Mouse (Mus musculus) ZHBTc4 (cell line): ENCODE measurements around the gene Tbpl1.
A peak's percentile ranks its signal among the peaks of the same experiment; 100 is the strongest.

ENCODE experiments used
- DNase-seq: peaks from one replicate; pipeline ENCODE4 v3.0.0-alpha.2; 2011; ENCODE audit warnings: low read depth, low spot score

Tbpl1 gene

DNA sequence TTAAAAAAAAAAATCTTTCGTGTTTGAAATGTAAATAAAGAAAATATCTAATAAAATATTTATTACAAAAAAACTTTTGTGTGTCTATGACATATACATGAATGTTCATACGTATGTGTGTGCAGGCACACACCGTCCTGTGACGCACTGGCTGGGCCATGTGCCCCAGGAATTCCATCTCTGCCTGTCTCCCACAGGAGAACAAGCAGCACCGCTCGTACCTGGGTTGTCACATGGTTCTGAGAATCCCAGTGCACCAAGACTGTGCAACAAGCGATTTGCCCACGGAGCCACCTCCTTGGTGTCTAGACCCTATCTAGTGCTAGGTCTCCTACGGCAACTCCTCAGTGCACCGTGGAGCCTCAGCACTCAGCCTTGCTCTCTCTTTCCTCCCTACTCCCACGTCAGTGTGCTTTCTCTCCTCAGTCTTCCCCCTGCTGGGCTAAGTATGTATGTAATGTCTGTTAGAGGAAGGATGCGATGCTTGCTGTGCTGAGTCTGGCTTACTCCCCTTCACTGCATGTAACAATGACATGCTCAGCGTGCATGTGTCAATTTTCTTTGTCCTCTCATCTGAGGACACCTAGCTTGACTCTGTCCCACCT is 21.5 kb downstream of the Tbpl1 start:
- peak; percentile 61 for DNase-seq

DNA sequence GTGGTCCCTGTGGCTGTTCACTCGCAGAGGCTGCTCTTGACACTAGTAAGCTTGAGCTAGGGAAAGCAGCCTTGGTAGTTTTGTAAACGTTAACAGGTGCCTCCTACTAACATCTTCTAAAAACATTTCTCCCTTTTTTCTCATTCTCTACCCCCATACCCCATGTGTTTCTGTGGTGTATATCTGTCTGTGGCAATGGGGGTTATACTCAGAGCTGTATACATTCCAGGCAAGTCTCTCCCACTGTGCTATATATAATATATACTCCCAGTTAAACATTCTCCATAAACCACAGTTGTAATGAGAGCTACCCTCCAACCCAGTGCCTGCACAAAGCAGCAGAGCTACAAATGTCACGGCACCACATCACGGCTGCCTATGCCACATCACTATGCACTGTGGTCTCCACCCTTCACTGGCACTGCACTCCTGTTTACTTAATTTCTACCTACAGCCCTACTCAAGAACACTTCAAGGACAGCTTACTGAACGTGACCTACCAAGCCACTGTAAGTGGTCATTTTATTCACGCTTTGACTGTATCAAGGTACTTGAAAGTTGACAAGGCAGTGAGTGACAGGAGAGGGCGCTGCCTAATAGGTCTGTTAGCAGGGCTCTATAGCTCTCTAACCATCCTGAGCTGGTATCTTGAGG is 23.4 kb downstream of the Tbpl1 start:
- no peak for DNase-seq

DNA sequence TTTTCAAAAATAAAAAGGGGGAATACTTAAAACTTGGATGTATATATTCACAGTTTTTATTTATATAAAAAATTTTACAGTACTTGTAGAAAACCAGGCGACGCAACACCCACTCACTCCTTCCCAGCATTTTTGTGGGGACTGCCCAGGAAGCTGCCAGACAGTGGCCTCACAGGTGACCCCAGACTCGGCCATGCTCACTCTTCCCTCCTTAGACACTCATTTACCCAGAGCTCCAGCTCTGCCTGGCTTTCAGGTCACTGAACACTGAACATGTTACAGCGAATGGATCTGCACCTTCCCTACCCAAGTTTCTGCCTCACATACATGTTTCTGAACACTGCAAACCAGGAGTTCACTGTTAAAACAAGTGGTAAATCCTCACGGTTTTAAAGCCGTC is 27.9 kb downstream of the Tbpl1 start:
- no peak for DNase-seq

DNA sequence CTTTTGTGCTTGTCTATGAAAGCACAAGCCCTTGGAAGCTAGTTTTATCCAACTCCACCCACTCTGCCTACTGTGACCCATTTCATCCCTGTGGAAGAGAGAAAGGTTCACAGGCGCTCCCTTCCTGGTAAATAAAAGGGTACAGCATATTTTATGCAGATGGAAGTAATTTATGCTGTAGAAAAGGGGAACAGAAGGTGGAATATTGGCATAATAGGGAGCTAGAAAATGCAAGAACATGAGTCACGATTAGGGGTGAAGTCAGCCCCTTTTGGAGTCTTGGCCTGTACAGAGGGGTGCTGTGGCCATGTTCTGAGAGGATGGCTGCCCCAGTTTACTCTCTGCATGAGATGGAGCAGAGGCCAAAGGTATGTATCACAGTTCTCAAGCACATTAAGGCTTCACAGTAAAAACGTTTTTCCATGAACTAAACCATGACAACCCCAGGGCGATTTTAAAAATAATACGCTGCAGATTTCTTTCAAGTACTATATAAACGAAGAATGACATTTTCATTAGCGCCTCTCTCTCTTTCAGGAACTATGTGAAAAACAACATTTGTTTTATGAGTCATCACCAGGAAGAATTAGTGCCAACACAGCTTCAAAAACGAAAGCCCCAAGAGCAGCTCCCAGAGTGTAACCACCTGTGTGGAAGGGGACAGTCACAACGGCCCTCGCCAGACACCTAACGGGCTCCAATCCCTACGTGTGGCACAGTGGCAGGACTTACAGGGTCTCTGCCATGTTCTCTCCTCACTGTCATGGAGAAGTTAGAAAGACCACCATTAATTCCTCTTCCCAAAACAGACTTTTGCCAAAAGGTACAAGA is 30.0 kb downstream of the Tbpl1 start:
- no peak for DNase-seq

DNA sequence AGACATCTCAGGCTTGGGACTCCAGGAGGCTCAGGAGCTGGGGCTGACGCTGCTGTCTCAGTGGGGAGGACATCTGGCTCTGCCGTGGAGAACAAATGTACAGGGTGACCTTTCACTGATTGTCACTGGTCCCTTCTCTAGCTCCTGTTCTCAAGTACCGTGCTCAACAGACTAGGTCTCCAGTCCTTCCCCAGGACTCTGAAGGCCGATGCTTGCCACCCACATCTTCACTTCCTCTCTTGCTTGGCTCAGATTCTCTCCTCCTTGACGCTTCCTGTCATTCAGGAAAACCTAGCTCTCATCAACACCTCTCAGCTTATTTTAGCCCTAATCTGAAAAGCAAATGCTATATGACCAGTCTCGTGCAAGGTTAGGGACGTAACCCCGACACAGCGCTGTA is 31.0 kb downstream of the Tbpl1 start:
- DNase-seq = no peak

DNA sequence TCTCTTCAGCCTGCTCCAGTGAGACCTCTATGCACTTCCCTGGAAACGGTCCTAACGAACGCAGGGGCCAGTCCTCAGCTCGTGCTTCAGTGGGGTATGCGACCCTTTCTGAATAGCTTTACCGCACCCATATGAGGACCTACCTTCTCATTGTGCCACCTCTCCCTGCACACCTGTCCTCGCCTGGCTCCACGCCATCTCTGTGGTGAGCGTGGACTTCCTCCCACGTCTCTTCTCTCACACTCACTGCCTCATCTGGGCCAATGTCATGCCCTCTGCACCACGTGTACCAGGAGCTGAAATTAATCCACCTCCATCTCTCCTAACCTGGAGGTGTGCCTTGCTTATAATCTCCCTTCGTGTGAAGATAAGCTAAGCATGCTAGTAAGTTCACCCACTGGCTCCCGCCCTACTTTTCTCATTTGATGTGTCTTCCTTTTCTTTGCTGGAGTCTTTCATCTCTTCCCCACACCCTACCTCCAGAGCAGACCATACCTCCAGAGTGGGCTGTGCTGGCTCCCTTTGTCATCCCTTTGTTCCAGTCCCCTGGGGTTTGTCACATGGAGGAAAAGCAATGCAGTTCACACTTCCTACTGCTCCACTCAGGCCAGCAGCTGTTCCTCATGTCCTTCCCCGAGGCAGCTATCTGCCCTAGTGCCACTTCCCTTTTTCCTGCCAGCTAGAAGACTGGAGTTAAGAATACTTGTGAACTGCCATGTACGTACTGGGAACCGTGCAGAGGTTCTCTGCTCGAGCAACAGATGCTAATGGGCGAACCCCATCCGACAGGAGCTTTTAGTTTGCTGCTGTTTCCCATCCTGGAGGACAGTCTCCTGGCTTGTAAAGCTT is 32.0 kb downstream of the Tbpl1 start:
- peak; percentile 48 for DNase-seq

DNA sequence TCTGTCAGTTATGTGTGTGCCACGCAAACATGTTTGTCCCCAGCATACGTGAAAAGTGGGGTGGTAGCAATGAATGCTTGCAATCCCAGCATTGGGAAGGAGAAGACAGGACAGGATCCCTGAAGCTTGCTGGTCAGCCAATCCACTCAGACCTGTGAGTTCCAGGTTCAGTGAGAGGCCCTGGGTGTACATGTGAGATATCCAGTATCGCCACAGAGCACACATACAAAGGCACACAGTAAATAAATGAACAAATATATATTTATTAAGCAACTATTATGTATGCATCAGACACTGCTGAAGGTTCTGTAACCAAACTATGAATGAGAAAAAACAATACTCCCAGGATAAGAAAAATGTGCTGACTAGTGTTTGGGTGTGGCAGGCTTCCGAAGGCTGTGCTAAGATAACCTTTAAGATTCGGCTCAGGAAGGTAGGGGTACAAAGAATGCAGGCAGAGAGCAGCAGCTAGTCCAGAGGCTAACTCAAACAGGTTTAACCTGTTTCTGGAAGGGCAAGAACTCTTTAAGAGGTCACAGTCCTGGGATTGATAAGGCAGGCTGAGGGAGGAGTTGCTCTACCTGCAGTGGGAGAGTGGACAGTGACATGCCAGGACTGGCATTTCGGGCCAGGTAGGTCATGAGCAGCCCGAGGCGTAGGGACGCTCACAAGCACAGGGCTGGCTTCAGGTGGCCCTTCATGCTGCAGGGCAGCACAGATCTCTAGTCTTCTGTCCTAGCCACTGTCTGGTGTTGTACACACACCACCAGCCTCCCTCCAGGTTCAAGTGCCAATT is 33.4 kb downstream of the Tbpl1 start:
- DNase-seq = peak; percentile 12

DNA sequence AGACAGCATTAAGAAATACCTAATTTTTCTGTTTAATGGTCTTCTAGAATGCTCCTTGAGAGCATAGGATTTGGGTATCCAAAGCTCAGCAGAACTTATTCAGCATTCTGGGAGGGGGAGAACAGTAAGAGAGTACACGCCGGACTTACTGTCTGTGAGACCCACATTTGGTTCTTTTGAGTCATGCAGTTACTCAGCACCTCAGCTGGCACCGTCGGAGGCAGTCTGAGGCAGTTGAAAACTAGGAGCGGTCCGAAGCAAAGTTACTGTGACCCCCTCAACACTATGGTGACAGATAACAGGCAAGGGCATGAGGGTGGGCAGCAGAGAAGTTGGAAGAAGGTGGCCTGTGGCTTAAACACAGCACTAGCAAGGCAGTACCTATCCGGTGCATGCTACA is 34.9 kb downstream of the Tbpl1 start:
- no peak for DNase-seq

DNA sequence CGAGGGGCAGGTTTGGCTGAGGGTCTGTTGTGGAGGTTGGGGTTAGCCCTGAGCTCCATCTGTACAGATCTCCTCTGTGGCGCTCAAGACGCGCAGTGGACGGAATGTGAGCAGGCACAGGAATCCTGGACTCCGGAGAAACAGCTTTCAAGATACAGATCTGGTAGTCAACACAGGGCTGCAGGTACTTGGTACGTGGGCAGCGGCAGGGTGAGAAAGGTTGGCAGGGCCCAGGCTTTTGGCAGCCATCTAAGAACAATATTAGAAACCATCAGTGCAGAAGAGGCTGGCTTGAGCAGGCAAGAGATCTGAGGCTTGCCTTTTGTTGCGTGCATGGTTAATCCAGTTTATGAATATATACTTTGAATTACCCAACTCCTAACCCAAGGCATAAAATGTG is 35.5 kb downstream of the Tbpl1 start:
- DNase-seq = peak; percentile 9

DNA sequence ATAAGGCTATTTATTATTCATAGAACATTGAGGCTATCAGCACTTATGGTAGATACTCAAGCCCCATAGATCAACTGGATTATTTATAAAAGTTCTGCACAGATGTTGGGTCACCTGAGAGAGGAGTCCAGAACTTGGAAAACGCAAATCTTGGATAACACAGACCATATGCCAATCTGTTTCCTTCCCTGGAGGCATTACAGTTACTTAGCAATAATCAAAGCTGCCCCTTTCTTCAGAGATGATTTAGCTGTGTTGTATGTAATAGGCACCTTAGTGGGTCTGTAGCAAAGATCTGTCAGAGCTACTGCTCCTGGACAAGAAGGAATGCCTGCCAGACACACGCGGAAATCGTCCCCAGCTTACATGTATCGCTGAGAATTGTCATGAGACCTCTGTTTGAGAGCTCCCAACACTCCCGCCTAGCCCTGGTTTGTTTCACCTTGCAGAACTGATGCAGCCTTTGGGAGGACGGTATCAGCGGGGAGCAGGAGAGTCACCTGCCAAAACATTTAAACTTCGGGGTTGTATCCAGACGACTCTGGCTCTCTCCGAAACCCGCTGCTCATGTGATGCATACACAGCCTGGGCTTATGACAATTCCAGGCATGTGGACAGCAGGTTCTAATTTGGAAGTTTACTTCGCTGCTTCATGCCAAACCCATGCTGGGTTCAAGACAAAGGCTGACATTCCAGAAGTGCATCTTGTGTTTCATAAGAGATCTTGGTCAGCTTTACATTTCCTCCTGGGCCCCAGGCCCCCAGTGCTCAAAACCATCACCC is 55.7 kb downstream of the Tbpl1 start:
- peak; percentile 17 for DNase-seq

DNA sequence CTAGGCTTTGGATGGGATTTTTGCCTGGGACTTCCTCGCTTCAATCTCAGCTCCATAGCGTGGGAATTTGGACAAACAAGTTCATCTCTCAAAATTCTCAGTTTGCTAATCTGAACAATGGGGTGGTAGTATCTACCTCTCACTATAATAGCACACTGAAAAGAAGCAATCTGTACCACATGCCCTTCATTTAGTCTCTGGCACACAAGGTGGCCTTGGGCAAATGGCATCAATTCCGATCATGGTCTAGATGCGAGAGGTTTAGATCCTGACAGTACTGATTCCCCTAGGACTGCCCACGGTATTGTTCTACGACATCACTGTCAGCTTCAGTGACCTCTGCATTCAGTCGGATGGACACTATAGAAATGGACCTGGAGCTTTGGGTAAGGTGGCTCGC is 57.6 kb downstream of the Tbpl1 start:
- DNase-seq = no peak

DNA sequence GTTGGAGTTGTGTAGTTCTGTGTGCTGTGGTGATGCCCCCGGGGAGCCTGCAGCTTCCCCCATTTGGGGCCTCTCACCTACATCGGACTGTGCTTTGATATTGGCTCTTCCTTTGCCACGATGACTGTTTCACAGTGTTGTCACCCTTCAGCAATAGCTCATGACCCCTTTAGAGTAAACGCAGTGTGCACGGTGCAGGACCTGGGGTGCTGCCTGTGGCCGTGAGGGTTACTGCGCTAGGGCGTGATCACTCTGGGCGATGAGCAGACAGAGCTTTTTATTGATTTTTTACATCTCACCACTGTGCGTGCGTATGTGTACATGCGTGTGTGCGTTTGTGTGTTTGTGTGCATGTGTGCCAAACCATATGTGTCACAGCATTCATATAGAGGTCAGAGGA is 63.2 kb downstream of the Tbpl1 start:
- no peak for DNase-seq

DNA sequence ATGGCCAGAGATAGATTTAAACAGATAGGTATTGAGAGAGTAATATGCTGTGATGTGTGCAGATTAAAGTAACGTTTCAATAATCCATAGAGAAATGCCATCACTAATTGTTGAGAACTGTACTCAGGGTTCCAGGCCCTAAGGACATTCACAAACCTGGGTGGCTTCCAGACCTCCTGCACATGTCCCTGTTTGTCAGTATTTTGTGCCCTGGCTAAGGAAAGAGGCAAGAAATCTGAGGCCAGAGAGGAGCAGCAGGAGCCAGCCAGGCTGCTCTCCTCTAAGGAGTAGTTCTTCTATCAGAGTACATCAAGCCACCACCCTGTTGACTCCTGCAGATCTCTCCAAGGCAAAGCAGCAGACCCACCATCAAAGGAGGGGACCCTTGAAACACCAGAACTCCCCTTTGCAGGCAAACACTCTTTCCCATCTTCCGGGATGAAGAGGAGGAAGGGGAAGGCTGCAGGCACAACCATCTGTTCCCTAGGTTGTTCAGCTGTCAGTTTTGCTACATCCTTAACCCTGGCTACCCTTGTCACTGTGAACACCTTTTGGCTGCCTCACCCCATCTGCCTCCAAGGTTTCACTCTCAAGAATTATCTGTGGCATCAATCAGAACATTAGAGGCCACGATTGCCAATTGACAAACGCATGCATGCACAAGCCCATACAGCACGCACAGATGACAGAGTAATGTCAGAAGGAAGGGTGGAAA is 71.3 kb downstream of the Tbpl1 start:
- no peak for DNase-seq

DNA sequence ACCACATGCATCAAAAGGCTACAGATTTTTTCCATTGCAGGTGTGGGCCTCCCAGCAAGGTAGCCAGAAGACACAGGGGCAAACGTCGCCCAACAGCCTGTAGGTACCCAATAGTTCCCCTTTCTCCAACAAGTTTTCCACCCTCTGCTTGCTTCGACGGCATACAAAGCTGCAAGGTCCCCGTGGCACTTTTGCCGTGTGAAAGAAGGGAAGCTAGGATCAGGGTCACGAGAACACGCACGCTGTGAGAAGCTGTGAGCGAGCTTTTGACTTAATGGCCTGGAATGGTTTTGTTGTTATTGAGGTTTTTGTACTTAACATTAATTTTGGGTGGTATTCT is 72.4 kb downstream of the Tbpl1 start:
- no peak for DNase-seq

DNA sequence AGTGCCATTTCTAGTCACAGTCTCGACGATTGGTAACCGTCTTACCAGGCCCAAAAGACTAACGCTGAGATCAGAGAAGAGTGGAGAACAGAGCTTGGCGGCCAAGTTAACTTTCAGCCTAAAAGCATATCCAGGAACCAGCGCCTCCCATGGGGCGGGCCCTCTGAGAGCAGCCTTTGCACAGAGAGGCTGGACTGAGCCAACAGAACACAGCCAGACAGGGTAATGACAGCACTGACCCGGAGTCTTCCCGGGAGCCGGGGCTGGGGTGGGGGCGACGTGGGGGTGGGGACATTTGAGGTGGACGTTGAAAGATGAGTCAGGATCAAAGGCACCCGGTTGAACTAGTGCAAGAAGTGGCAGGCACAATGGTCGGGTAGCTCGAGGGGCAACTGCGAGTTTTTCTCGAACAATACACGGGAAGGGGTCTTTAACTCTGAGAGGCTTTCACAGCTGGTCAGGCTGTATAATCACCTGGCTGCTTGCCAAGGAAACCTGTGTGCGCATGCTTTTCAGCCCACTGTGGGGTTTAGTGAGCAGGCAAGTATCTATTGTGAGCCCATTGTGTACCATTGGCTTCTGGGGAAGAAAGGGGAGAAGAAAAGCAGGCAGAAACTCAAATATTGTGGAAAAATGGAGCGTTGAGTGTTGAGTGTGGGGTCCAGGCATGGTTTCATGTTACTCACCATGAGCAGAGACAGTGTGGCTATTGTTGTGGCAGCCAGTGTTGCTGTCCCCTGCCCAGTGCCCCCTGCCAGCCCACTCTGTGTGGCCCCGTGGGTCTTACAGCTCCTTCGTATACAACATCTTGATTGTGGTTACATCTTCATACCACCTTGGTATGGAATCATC is 73.0 kb downstream of the Tbpl1 start:
- no peak for DNase-seq
